Mouse (Mus musculus): ENCODE measurements around the gene Clmn.

DNA sequence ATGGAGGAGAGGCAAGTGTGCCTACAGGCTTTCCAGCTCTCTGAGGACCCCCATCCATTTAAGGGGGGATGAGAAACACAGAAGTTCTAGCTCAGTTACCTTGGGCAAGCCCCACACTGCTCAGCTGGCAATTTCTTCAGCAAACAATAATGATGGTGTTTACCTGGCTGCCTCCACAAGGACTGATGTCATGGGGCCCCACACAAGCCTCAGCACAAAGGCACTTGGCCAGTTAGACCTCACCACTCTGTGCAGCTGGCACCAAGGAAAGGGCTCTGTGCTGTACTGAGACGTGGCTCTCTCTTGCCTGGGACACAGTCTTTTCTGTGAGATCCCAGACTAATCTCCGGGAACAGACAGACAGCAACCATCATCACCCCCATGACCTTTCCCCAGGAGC, 17.2 kb upstream of the Clmn start:
- TF ChIP-seq POLR2A (IDR thresholded peaks at IDR 0.05; ENCODE audit: borderline replicate concordance, control insufficient read depth, low read depth, low read length) (no peak), CTCF (IDR thresholded peaks at IDR 0.05; ENCODE audit: control insufficient read depth, insufficient read depth, low read length) (no peak)

Measured in bone marrow, adult 2 months (tissue).